8 mouse cellular contexts compared by ENCODE assay signal in genomic region chr3:89411490-89412393, GRCm38 (mm10). TPM values are rescaled to one million over a fixed set of nuclear protein-coding genes. Genes with fewer than 3 reads are reported as not detected.
DNase-seq lines count a peak whose midpoint lies in the region; ATAC-seq and TF ChIP-seq lines count a peak whose summit lies in the region.

TSS of gene Flad1 (minus strand) at chr3:89411870.

- peak within 1 kb of the TSS; percentile 78 for H3K27ac ChIP-seq in hindbrain, embryonic 13.5 days

- H3K9ac ChIP-seq in hindbrain, embryonic 13.5 days, result peak within 1 kb of the TSS; percentile 72

- WGBS in hindbrain, embryonic 13.5 days, result 8% methylated on average over 28 of the region's 28 CpGs

- no peaks in the 10 kb centered on the region for H3K27me3 ChIP-seq in Patski
- H3K27me3 ChIP-seq in hindbrain, embryonic 13.5 days, result no peaks in the 10 kb centered on the region

- H3K36me3 ChIP-seq in hindbrain, embryonic 13.5 days, result peaks cover 46% of the 10 kb centered on the region

- POLR2A ChIA-PET in Patski (lab: Charles Lee), result interaction anchor here (0.6 to 3.5 kb wide), 3 partner anchors 9 to 21 kb away, joined by 3 to 17 read pairs (median 4); partner anchors contain the start of genes Lenep and Zbtb7b

- H3K4me2 ChIP-seq in hindbrain, embryonic 13.5 days, result peak within 1 kb of the TSS; percentile 69

- DNase-seq in Patski (ENCODE audit: low read depth, low spot score), result peak; percentile 100
- DNase-seq in cerebellum, postnatal 14 days, result peak; percentile 99 to 100
- peak; percentile 100 for DNase-seq in frontal cortex, postnatal 14 days (ENCODE audit: low spot score in 2 of 2)
- DNase-seq in layer of hippocampus, postnatal 25 days (ENCODE audit: extremely low spot score in 1 of 2, low spot score in 1 of 2), result peak; percentile 98 to 99
- DNase-seq in lung, postnatal 25 days (ENCODE audit: low spot score), result peak; percentile 99
- DNase-seq in retina, embryonic 14.5 days (ENCODE audit: low spot score), result peak; percentile 100
- DNase-seq in thymus, postnatal 4 days, result peak; percentile 94

- H3K4me3 ChIP-seq in hindbrain, embryonic 13.5 days, result peak within 1 kb of the TSS; percentile 47

- in situ Hi-C loops in Patski (cut with MboI; ENCODE audit: low pct_unique_long_range_greater_than_20kb), result no loop called here

- no peak for TF ChIP-seq CTCF in Patski (IDR thresholded peaks at IDR 0.05)

- ATAC-seq in Patski, result peak; percentile 97
- peak; percentile 100 for ATAC-seq in hindbrain, embryonic 13.5 days (ENCODE audit: low FRiP score)

- no peaks in the 10 kb centered on the region for H3K9me3 ChIP-seq in hindbrain, embryonic 13.5 days

- H3K4me1 ChIP-seq in hindbrain, embryonic 13.5 days (replicated peaks), result peaks cover 34% of the 10 kb centered on the region

- CTCF ChIA-PET in Patski (lab: Charles Lee), result interaction anchor here (0.6 to 1.7 kb wide), 5 partner anchors 9 to 93 kb away, joined by 3 to 9 read pairs (median 4); no protein-coding TSS in a partner anchor

RNA-seq across cellular contexts. Expression of gene Flad1, which starts in this region (rescaled TPM):
- polyA plus RNA-seq in Patski (2021), result 40.6 TPM
- polyA plus RNA-seq in hindbrain, embryonic 13.5 days (2015; fragmentation: Nextera tagmentation; extraction: Ambion mirVana), result 38.5 and 39.3 TPM in 2 replicates
- 10 to 100 TPM; 32.4 to 33.3 TPM for total RNA-seq in layer of hippocampus, postnatal 25 days (2021)

Comparison
In these comparisons a context has a peak if more than half of its experiments do, and no peak if none do; other contexts are left out.
1. Peak in every context shown above with its lines: DNase-seq, ATAC-seq, H3K4me3 ChIP-seq and H3K27ac ChIP-seq.